ENCODE assay signal across 15 mouse cellular contexts in the genomic region with DNA sequence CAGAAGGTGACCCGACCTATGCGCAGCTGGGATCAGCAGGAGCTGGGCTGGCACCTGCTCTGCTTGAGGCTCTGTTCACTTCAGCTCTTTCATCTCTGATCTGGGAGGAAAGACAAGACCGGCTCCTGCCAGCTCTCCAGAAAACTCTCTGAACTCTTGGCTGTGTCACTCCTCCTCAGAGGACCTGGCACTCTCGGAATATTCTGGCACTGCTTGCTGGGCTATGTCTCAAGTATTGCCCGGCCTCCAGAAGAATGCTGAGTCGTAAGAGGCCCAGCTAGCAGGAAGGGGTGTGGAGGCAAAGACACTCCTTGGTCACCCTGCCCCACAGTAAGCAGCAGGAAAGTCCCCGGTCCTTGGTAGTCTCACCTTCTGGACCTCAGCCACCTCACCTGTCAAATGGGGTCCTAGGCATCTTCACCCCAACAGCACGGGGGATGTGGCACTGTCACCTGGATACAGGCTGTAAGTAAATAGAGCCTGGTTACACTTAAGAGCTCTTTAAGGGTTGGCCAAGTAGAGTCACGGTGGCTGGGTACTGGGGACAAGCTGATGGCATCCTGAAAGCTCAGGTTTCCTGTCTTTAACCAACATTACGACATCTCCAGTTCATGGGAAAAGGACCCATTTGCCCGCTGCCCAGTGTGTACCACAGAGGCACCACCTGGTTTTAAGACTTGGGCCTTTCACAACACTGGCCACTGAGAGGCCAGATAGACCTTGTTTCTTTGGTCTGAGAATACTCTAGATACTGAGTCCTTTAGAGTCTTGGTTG. TPM values are rescaled to one million over a fixed set of nuclear protein-coding genes. Genes with fewer than 3 reads are reported as not detected.
DNase-seq lines count a peak whose midpoint lies in the region; ATAC-seq and TF ChIP-seq lines count a peak whose summit lies in the region.
"Had no signal": no experiment of that assay in that cellular context is flagged by ENCODE, and none has a peak within 500 bp of the region (broad histone marks: within the 10 kb centered on the region; RNA-seq: fewer than 3 reads in every experiment).

No protein-coding gene starts in this region.

- no peak overlapping the region for H3K4me2 ChIP-seq in hindbrain, postnatal 0 days (ENCODE audit: low read depth, low read length)
- no peak overlapping the region for H3K4me2 ChIP-seq in hindbrain, embryonic 14.5 days (replicated peaks)
- H3K4me2 ChIP-seq: embryonic facial prominence, embryonic 13.5 days; liver, embryonic 15.5 days had no signal

- H3K4me1 ChIP-seq in hindbrain, postnatal 0 days (ENCODE audit: insufficient read depth, low read length), result peaks cover 7% of the 10 kb centered on the region; the same call in 1 of the 2 replicates
- no peaks in the 10 kb centered on the region; the same call in 1 of the 2 replicates for H3K4me1 ChIP-seq in hindbrain, embryonic 14.5 days (replicated peaks; ENCODE audit: control insufficient read depth, insufficient read depth, low read length)
- H3K4me1 ChIP-seq: liver, embryonic 15.5 days had no signal

- H3K27ac ChIP-seq in hindbrain, postnatal 0 days, result no peak overlapping the region
- no peak overlapping the region for H3K27ac ChIP-seq in hindbrain, embryonic 14.5 days
- H3K27ac ChIP-seq: embryonic facial prominence, embryonic 13.5 days; liver, embryonic 15.5 days had no signal

- no peaks in the 10 kb centered on the region for H3K9me3 ChIP-seq in hindbrain, postnatal 0 days (ENCODE audit: low read length)
- no peaks in the 10 kb centered on the region for H3K9me3 ChIP-seq in hindbrain, embryonic 14.5 days (ENCODE audit: control insufficient read depth, low read length)
- H3K9me3 ChIP-seq: embryonic facial prominence, embryonic 13.5 days; liver, embryonic 15.5 days had no signal

- ATAC-seq in hindbrain, postnatal 0 days, result no peak
- no peak for ATAC-seq in hindbrain, embryonic 14.5 days (ENCODE audit: low FRiP score)
- no peak for ATAC-seq in erythroid progenitor cell, adult 5-6 weeks (replicated peaks; ENCODE audit: low FRiP score, poor library complexity, severe bottlenecking)
- ATAC-seq: forebrain, embryonic 16.5 days; inflammation-experienced regulatory T-cells, adult 6 months had no signal

- no peak overlapping the region for H3K4me3 ChIP-seq in hindbrain, postnatal 0 days (ENCODE audit: low read length)
- H3K4me3 ChIP-seq in hindbrain, embryonic 14.5 days (replicated peaks; ENCODE audit: low read length), result no peak overlapping the region
- H3K4me3 ChIP-seq: embryonic facial prominence, embryonic 13.5 days; liver, embryonic 15.5 days had no signal

- H3K9ac ChIP-seq in hindbrain, postnatal 0 days (replicated peaks; ENCODE audit: low read length), result no peak overlapping the region
- H3K9ac ChIP-seq in hindbrain, embryonic 14.5 days, result no peak overlapping the region
- H3K9ac ChIP-seq: embryonic facial prominence, embryonic 13.5 days; liver, embryonic 15.5 days had no signal

- 67% methylated on average over 11 of the region's 11 CpGs for WGBS in hindbrain, postnatal 0 days
- 78% methylated on average over 11 of the region's 11 CpGs for WGBS in hindbrain, embryonic 14.5 days

- DNase-seq in hindbrain, postnatal 0 days (ENCODE audit: low spot score), result peak; percentile 28
- DNase-seq in hindbrain, embryonic 14.5 days (ENCODE audit: low spot score), result no peak
- peak; percentile 82 for DNase-seq in cerebellum, adult 11-12 months
- peak; percentile 69 for DNase-seq in gastrocnemius, postnatal 25 days
- DNase-seq in lung, postnatal 4 days, result peak; percentile 54 to 79
- DNase-seq in layer of hippocampus, adult 9-11 months, result no peak
- DNase-seq in frontal cortex, adult 2 months (ENCODE audit: extremely low spot score in 1 of 2, low spot score in 1 of 2), result no peak
- DNase-seq: kidney, postnatal 4 days; right cerebral cortex, postnatal 4 days; thymus, adult 2 months had no signal

- no peaks in the 10 kb centered on the region for H3K27me3 ChIP-seq in hindbrain, postnatal 0 days (ENCODE audit: insufficient read depth, low read length)
- H3K27me3 ChIP-seq in hindbrain, embryonic 14.5 days (ENCODE audit: control insufficient read depth, insufficient read depth, low read length), result no peaks in the 10 kb centered on the region
- H3K27me3 ChIP-seq: embryonic facial prominence, embryonic 13.5 days; liver, embryonic 15.5 days had no signal

- no peak for TF ChIP-seq CTCF in hindbrain, postnatal 0 days (IDR thresholded peaks at IDR 0.05; ENCODE audit: low read depth)

- no peaks in the 10 kb centered on the region for H3K36me3 ChIP-seq in hindbrain, postnatal 0 days (ENCODE audit: insufficient read depth, low read length)
- H3K36me3 ChIP-seq in hindbrain, embryonic 14.5 days (replicated peaks; ENCODE audit: control insufficient read depth, insufficient read depth), result no peaks in the 10 kb centered on the region
- H3K36me3 ChIP-seq: liver, embryonic 15.5 days had no signal

RNA-seq across cellular contexts. Expression of gene Eya2, which starts 38.4 kb away (rescaled TPM):
- 12.1 and 20.1 TPM in 2 replicates for total RNA-seq in hindbrain, postnatal 0 days (2014; rRNA removed)
- polyA plus RNA-seq in hindbrain, postnatal 0 days (2015; fragmentation: Nextera tagmentation; extraction: Ambion mirVana), result 9.9 and 10.0 TPM in 2 replicates
- 7.9 and 10.0 TPM in 2 replicates for polyA plus RNA-seq in hindbrain, embryonic 14.5 days (2014; fragmentation: Nextera tagmentation; extraction: Ambion mirVana)
- 1 to 10 TPM; 1.3 to 3.8 TPM for total RNA-seq in gastrocnemius, postnatal 25 days (2021)
- 11.9 and 17.1 TPM in 2 replicates for polyA plus RNA-seq in frontal cortex, adult 2 months (2012; rRNA removed)
- total RNA-seq in erythroid progenitor cell, adult 5-6 weeks (2015; ENCODE audit: low replicate concordance), result not detected in 2 replicates
- total RNA-seq in erythroid progenitor cell, adult 5-6 weeks (2017; ENCODE audit: low replicate concordance), result 0.77 TPM in 1 of 2 replicates, not detected in the other
- polyA plus RNA-seq: liver, embryonic 15.5 days had no signal

Comparison
In these comparisons a context has a peak if more than half of its experiments do, and no peak if none do; other contexts are left out.
1. DNase-seq: peak in hindbrain, postnatal 0 days (single experiment), cerebellum, adult 11-12 months (single experiment), gastrocnemius, postnatal 25 days (single experiment) and lung, postnatal 4 days (2 of 2); none in hindbrain, embryonic 14.5 days (single experiment), layer of hippocampus, adult 9-11 months (single experiment) and frontal cortex, adult 2 months (0 of 2).